In the genomic region with DNA sequence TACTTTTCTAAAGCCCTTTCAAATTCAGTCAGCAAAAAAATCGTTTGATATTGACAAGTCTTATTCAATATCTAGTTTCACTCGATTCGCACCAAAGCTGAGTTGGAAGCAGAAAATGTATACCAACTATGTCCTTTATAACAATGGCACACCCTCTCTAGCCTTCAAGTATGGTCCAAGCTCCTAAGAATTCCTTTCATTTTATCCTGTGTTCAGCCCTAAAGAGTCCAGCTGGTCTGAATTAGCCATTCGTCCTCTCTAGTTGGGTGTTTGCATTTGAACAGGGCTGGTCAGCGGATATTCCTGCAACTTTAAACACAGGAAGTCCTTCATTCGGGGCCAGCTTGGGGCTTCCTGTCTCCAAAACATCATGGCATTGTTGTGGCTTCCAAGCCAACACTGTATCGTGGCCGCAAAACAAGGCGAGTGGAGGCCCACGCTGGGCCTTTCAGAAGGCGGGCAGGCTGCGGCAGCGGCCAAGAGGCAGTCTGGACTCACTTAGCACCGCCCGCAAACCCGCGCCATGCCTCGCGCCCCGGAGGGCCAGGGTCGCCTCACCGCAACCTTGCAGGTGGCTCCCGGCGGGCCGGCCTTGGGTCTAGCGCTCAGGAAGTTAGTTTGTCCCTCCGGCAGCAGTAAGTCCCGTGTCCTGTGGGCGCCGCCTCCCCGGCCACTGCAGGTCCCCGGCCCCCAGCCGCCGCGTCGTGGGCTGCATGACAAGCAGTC, we compare ENCODE assay signal across 8 mouse cellular contexts.
DNase-seq lines count a peak whose midpoint lies in the region; ATAC-seq and TF ChIP-seq lines count a peak whose summit lies in the region.

No protein-coding gene starts in this region.

- H3K4me1 ChIP-seq in embryonic facial prominence, embryonic 15.5 days: peaks cover 56% of the 10 kb centered on the region
- peaks cover 63% of the 10 kb centered on the region for H3K4me1 ChIP-seq in limb, embryonic 15.5 days
- peaks cover 53% of the 10 kb centered on the region for H3K4me1 ChIP-seq in midbrain, embryonic 12.5 days

- TF ChIP-seq CTCF in layer of hippocampus, adult 2 months (conservative IDR thresholded peaks at IDR 0.05): no peak

- H3K9me3 ChIP-seq in embryonic facial prominence, embryonic 15.5 days (replicated peaks): no peaks in the 10 kb centered on the region
- no peaks in the 10 kb centered on the region for H3K9me3 ChIP-seq in limb, embryonic 15.5 days
- no peaks in the 10 kb centered on the region for H3K9me3 ChIP-seq in midbrain, embryonic 12.5 days

- no peak for DNase-seq in layer of hippocampus, adult 2 months (ENCODE audit: low spot score in 2 of 2)
- DNase-seq in layer of hippocampus, adult 18-20 months (ENCODE audit: low spot score in 2 of 2): no peak
- peak; percentile 13 for DNase-seq in WW6 (ENCODE audit: low read depth, low spot score)
- DNase-seq in retina, embryonic 14.5 days (ENCODE audit: low spot score): no peak

- H3K36me3 ChIP-seq in embryonic facial prominence, embryonic 15.5 days: peaks cover 5% of the 10 kb centered on the region; the same call in 1 of the 2 replicates
- peaks cover 16% of the 10 kb centered on the region; the same call in 1 of the 2 replicates for H3K36me3 ChIP-seq in limb, embryonic 15.5 days
- H3K36me3 ChIP-seq in midbrain, embryonic 12.5 days: peaks cover 15% of the 10 kb centered on the region

- no peaks in the 10 kb centered on the region for H3K27me3 ChIP-seq in embryonic facial prominence, embryonic 15.5 days
- H3K27me3 ChIP-seq in limb, embryonic 15.5 days: no peaks in the 10 kb centered on the region
- H3K27me3 ChIP-seq in midbrain, embryonic 12.5 days: no peaks in the 10 kb centered on the region

- 1% methylated on average over 34 of the region's 36 CpGs for WGBS in embryonic facial prominence, embryonic 15.5 days
- 3% methylated on average over 36 of the region's 36 CpGs for WGBS in limb, embryonic 15.5 days
- 2% methylated on average over 35 of the region's 36 CpGs for WGBS in midbrain, embryonic 12.5 days

- peak overlapping the region; percentile 88 for H3K4me3 ChIP-seq in layer of hippocampus, adult 2 months
- H3K4me3 ChIP-seq in embryonic facial prominence, embryonic 15.5 days (replicated peaks): peak overlapping the region; percentile 79
- H3K4me3 ChIP-seq in limb, embryonic 15.5 days: peak overlapping the region; percentile 57
- peak overlapping the region; percentile 77 for H3K4me3 ChIP-seq in midbrain, embryonic 12.5 days

- H3K4me2 ChIP-seq in embryonic facial prominence, embryonic 15.5 days (replicated peaks): peak overlapping the region; percentile 88
- peak overlapping the region; percentile 88 for H3K4me2 ChIP-seq in limb, embryonic 15.5 days
- H3K4me2 ChIP-seq in midbrain, embryonic 12.5 days (replicated peaks): peak overlapping the region; percentile 76

- H3K27ac ChIP-seq in layer of hippocampus, adult 2 months: peak overlapping the region; percentile 93
- H3K27ac ChIP-seq in embryonic facial prominence, embryonic 15.5 days (replicated peaks): peak overlapping the region; percentile 94
- peak overlapping the region; percentile 98 for H3K27ac ChIP-seq in limb, embryonic 15.5 days
- H3K27ac ChIP-seq in midbrain, embryonic 12.5 days (replicated peaks): peak overlapping the region; percentile 98

- H3K9ac ChIP-seq in embryonic facial prominence, embryonic 15.5 days: peak overlapping the region; percentile 72
- H3K9ac ChIP-seq in limb, embryonic 15.5 days: peak overlapping the region; percentile 82
- H3K9ac ChIP-seq in midbrain, embryonic 12.5 days (replicated peaks): peak overlapping the region; percentile 87

- ATAC-seq in embryonic facial prominence, embryonic 15.5 days (ENCODE audit: insufficient number of reproducible peaks, low FRiP score, low TSS enrichment, low read depth): peak; percentile 30
- peak; percentile 14 to 25 for ATAC-seq in hematopoietic stem cell, adult 5-6 weeks (replicated peaks in 1 of 2; ENCODE audit: insufficient read depth in 1 of 2, low FRiP score in 2 of 2, low TSS enrichment in 1 of 2, low read depth in 1 of 2, poor library complexity in 2 of 2, severe bottlenecking in 2 of 2)
- ATAC-seq in limb, embryonic 15.5 days (ENCODE audit: insufficient number of reproducible peaks, low FRiP score, low TSS enrichment, low read depth): 0 out of 2 replicates have a peak, but pooled peaks have one; percentile 19
- no peak; the same call in 1 of the 2 replicates for ATAC-seq in midbrain, embryonic 12.5 days (ENCODE audit: low FRiP score, low read depth)
